8 mouse cellular contexts compared by ENCODE assay signal in the genomic region with DNA sequence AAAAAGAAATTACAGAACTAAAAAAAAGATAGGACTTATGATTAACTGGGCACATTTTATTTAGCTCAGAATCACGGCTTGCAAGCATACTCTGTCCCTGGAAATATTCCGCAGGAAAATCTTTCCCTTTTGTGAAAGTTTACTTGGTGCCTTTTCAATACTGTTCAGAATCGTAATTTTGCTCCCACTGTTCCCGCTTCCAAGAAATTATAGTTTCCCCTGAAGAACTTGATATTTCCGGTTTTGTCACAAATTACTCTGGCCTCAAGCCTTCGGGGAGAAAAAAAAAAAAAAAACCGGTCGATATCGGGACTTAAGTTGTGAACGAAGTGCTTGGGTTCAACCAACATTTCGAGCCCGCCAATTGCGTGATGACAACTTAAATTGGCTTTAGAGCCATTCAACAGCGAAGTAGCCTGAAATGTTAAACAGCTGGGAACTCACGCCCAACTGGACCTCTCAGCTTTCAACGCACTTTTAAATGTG.
DNase-seq lines count a peak whose midpoint lies in the region; ATAC-seq and TF ChIP-seq lines count a peak whose summit lies in the region.

No protein-coding gene starts in this region.

- H3K27me3 ChIP-seq in heart, embryonic 14.5 days (ENCODE audit: control insufficient read depth, insufficient read depth, low read length) = no peaks in the 10 kb centered on the region; the same call in 1 of the 2 replicates
- H3K27me3 ChIP-seq in limb, embryonic 10.5 days (ENCODE audit: low read depth, poor library complexity, severe bottlenecking) = peaks cover 21% of the 10 kb centered on the region
- H3K27me3 ChIP-seq in midbrain, postnatal 0 days (ENCODE audit: insufficient read depth, low read length) = no peaks in the 10 kb centered on the region

- peak; percentile 38 for DNase-seq in kidney, adult 18-20 months
- no peak for DNase-seq in kidney, adult 9 months
- peak; percentile 37 for DNase-seq in brain, adult 2 months (ENCODE audit: low read depth, low spot score)
- DNase-seq in limb, embryonic 10.5 days (ENCODE audit: low spot score) = peak; percentile 61
- peak; percentile 30 for DNase-seq in midbrain, postnatal 0 days (ENCODE audit: low spot score)
- no peak for DNase-seq in spleen, postnatal 4 days (ENCODE audit: low spot score in 2 of 2)
- DNase-seq in frontal cortex, adult 2 months (ENCODE audit: extremely low spot score in 1 of 2, low spot score in 1 of 2) = no peak

- H3K36me3 ChIP-seq in heart, embryonic 14.5 days (ENCODE audit: control insufficient read depth, insufficient read depth, low read length) = no peaks in the 10 kb centered on the region
- no peaks in the 10 kb centered on the region for H3K36me3 ChIP-seq in limb, embryonic 10.5 days
- no peaks in the 10 kb centered on the region for H3K36me3 ChIP-seq in midbrain, postnatal 0 days (ENCODE audit: insufficient read depth, low read length)

- H3K9ac ChIP-seq in heart, embryonic 14.5 days (ENCODE audit: low read length) = peak overlapping the region; percentile 68
- peak overlapping the region; percentile 37 for H3K9ac ChIP-seq in midbrain, postnatal 0 days (replicated peaks; ENCODE audit: low read length, poor library complexity, severe bottlenecking)

- H3K27ac ChIP-seq in heart, embryonic 14.5 days (replicated peaks in 1 of 2; ENCODE audit: control insufficient read depth in 1 of 2, insufficient read depth in 1 of 2, low read depth in 2 of 2, low read length in 2 of 2) = peak overlapping the region in 1 of 2 experiments; percentile 77; a peak in 2 of 4 replicates
- H3K27ac ChIP-seq in limb, embryonic 10.5 days = peak overlapping the region; percentile 78
- H3K27ac ChIP-seq in midbrain, postnatal 0 days (ENCODE audit: low read depth, low read length) = no peak overlapping the region

- no peak for ATAC-seq in heart, embryonic 14.5 days (ENCODE audit: insufficient number of reproducible peaks, insufficient read depth, low FRiP score, low read depth)
- no peak for ATAC-seq in midbrain, postnatal 0 days (ENCODE audit: low FRiP score)

- 0% methylated on average over 16 of the region's 16 CpGs for WGBS in heart, embryonic 14.5 days
- WGBS in limb, embryonic 10.5 days = under 1% methylated on average over 16 of the region's 16 CpGs
- WGBS in midbrain, postnatal 0 days = under 1% methylated on average over 16 of the region's 16 CpGs

- H3K4me2 ChIP-seq in heart, embryonic 14.5 days (ENCODE audit: low read length) = peak overlapping the region; percentile 68
- H3K4me2 ChIP-seq in midbrain, postnatal 0 days (ENCODE audit: low read depth, low read length, poor library complexity, severe bottlenecking) = peak overlapping the region; percentile 62

- no peak for TF ChIP-seq CTCF in midbrain, postnatal 0 days (IDR thresholded peaks at IDR 0.05)

- peak overlapping the region; percentile 60 to 65 for H3K4me3 ChIP-seq in heart, embryonic 14.5 days (ENCODE audit: control insufficient read depth in 1 of 2, insufficient read depth in 1 of 2, low read depth in 1 of 2, low read length in 2 of 2)
- peak overlapping the region; percentile 60 for H3K4me3 ChIP-seq in limb, embryonic 10.5 days
- H3K4me3 ChIP-seq in midbrain, postnatal 0 days (ENCODE audit: low read depth, low read length) = peak overlapping the region; percentile 52

- H3K4me1 ChIP-seq in heart, embryonic 14.5 days (ENCODE audit: control insufficient read depth in 2 of 2, insufficient read depth in 2 of 2, low read length in 2 of 2) = no peaks in the 10 kb centered on the region; a peak in 1 of 4 replicates
- peaks cover 4% of the 10 kb centered on the region for H3K4me1 ChIP-seq in limb, embryonic 10.5 days
- no peaks in the 10 kb centered on the region for H3K4me1 ChIP-seq in midbrain, postnatal 0 days (ENCODE audit: insufficient read depth, low read length)

- no peaks in the 10 kb centered on the region for H3K9me3 ChIP-seq in heart, embryonic 14.5 days (ENCODE audit: control insufficient read depth, low read length)
- H3K9me3 ChIP-seq in limb, embryonic 10.5 days (replicated peaks) = no peaks in the 10 kb centered on the region
- H3K9me3 ChIP-seq in midbrain, postnatal 0 days (ENCODE audit: low read length) = no peaks in the 10 kb centered on the region

Comparison
In these comparisons a context has a peak if more than half of its experiments do, and no peak if none do; other contexts are left out.
1. DNase-seq: peak in kidney, adult 18-20 months (single experiment), brain, adult 2 months (single experiment), limb, embryonic 10.5 days (single experiment) and midbrain, postnatal 0 days (single experiment); none in kidney, adult 9 months (single experiment), spleen, postnatal 4 days (0 of 2) and frontal cortex, adult 2 months (0 of 2).
2. Peak in every context shown above with its lines, with median percentiles within 50 percentile points of each other: H3K4me3 ChIP-seq.